Mouse (Mus musculus) heart, embryonic 13.5 days (tissue): Measurements from ENCODE around the gene Lrpap1. TPM values are rescaled to one million over a fixed set of nuclear protein-coding genes. Genes with fewer than 3 reads are reported as not detected.
A peak's percentile ranks its signal among the peaks of the same experiment; 100 is the strongest.

Source experiments
- ATAC-seq: fragments of 200-750 bp; cut with Nextera tagmentation; 2 replicates; pipeline ENCODE4 v1.8.0; 2017; ENCODE audit warnings: moderate TSS enrichment; ENCODE audit not compliant: insufficient number of reproducible peaks, low FRiP score, low TSS enrichment; ENCODE audit errors: extremely low read depth
- H3K27ac ChIP-seq: fragments of 300-500 bp; sonication (generic); replicated peaks from 2 replicates; pipeline ENCODE4 v1.5.1; 2015; ENCODE audit warnings: moderate library complexity, mild to moderate bottlenecking, inconsistent platforms
- H3K27me3 ChIP-seq: fragments of 300-500 bp; sonication (generic); replicated peaks from 2 replicates; pipeline ENCODE4 v1.6.1; 2015; ENCODE audit warnings: mild to moderate bottlenecking, inconsistent platforms
- H3K36me3 ChIP-seq: fragments of 300-500 bp; sonication (generic); 2 replicates; pipeline ENCODE4 v1.6.1; 2015; ENCODE audit warnings: mild to moderate bottlenecking, inconsistent platforms
- H3K4me1 ChIP-seq: fragments of 300-500 bp; sonication (generic); 2 replicates; pipeline ENCODE4 v1.6.1; 2015; ENCODE audit warnings: inconsistent platforms
- H3K4me2 ChIP-seq: fragments of 300-500 bp; sonication (generic); 2 replicates; pipeline ENCODE4 v1.6.1; 2015; ENCODE audit warnings: inconsistent platforms, mild to moderate bottlenecking, moderate library complexity
- H3K4me3 ChIP-seq: fragments of 300-500 bp; sonication (generic); 2 replicates; pipeline ENCODE4 v1.5.1; 2015; ENCODE audit warnings: moderate library complexity, mild to moderate bottlenecking, inconsistent platforms
- H3K9ac ChIP-seq: fragments of 300-500 bp; sonication (generic); 2 replicates; pipeline ENCODE4 v1.6.1; 2015; ENCODE audit warnings: inconsistent platforms, mild to moderate bottlenecking, moderate library complexity
- H3K9me3 ChIP-seq: fragments of 300-500 bp; sonication (generic); 2 replicates; pipeline ENCODE4 v1.6.1; 2016; ENCODE audit warnings: inconsistent platforms
- WGBS: fragments of 180-500 bp; shearing (Covaris S2); methylation state at CpG from one replicate; pipeline ENCODE4 v1.1.7; 2015; ENCODE audit warnings: mixed read lengths; 5-methylcytosine and 5-hydroxymethylcytosine counted together
- polyA plus RNA-seq: library from polyadenylated mRNA; unstranded; fragments of >200 nt; fragmentation: Nextera tagmentation; extraction: Ambion mirVana; gene quantifications from 2 replicates; pipeline ENCODE4 v1.2.1, GENCODE M21; 2015

The Lrpap1 gene
- polyA plus RNA-seq, 1 experiment from 2014 or later = 113 TPM

- ATAC-seq = no peak
- H3K27me3 ChIP-seq = peaks cover 9% of the 10 kb centered on the region
- 72% methylated on average over 3 of the region's 3 CpGs for WGBS
Measured at GRCm38 (mm10) chr5:35084913-35085312, 20.7 kb downstream of the Lrpap1 start.

GRCm38 (mm10) chr5:35079101-35079500 lies 26.5 kb downstream of the Lrpap1 start:
- no peak for ATAC-seq
- Histone ChIP-seq H3K36me3 (peaks cover 33% of the 10 kb centered on the region), H3K4me1 (peaks cover 22% of the 10 kb centered on the region), H3K27ac (no peak overlapping the region), H3K4me2 (no peak overlapping the region), H3K4me3 (no peak overlapping the region), H3K9ac (peak overlapping the region; percentile 24; the same call in 1 of the 2 replicates), H3K9me3 (no peaks in the 10 kb centered on the region), H3K27me3 (peaks cover 27% of the 10 kb centered on the region)
- 44% methylated on average over 18 of the region's 18 CpGs for WGBS

More at GRCm38 (mm10) chr5:35084913-35085312, 20.7 kb downstream of the Lrpap1 start:
- H3K9ac ChIP-seq = no peak overlapping the region
- H3K9me3 ChIP-seq = no peaks in the 10 kb centered on the region
- H3K36me3 ChIP-seq = no peaks in the 10 kb centered on the region
- no peak overlapping the region for H3K4me3 ChIP-seq
- no peak overlapping the region for H3K4me2 ChIP-seq
- no peak overlapping the region for H3K27ac ChIP-seq
- H3K4me1 ChIP-seq = peaks cover 14% of the 10 kb centered on the region

DNA sequence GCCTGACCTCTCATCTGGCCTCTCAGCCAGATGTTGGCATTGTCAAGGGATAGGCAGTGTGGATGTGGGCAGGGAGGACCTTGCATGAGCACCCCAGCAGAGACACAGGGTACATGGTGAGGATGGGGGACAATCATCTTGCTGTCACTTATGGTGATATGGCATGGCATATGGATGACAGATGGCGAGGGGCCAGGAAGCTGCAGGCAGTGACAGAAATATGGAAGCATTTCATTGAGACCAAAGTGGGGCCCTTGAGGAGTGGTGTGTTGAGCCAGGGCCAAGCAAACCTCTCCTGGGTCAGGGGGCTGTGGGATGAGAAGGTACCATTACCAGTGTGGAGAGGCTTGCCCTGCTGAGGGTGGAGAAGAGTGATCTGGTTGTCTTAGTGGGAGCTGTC lies 29.2 kb downstream of the Lrpap1 start:
- Histone ChIP-seq H3K4me2 (no peak overlapping the region), H3K36me3 (peaks cover 33% of the 10 kb centered on the region), H3K9ac (no peak overlapping the region), H3K9me3 (no peaks in the 10 kb centered on the region), H3K27ac (no peak overlapping the region), H3K4me3 (no peak overlapping the region), H3K27me3 (peaks cover 27% of the 10 kb centered on the region), H3K4me1 (peaks cover 26% of the 10 kb centered on the region)
- 84% methylated on average over 1 of the region's 1 CpGs for WGBS
- ATAC-seq = no peak

DNA sequence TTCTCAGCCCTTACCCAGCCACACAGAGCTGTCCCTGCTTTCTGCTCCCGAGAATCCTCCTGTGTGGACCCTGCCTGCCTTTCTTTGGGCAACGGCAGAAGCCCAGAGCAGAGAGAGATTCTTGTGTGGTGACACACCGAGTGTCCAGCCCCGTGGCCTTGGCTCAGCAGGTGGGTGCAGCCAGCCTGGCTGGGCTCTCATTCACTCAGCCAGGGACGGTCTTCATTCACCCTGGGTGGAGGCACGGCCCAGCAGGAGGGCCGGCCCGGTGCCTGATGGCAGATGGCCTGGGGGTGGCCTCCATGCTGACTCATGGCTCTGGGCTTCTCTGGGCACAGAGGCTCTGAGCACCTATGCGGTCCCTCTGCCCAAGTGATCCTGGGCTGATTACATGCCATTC lies 31.6 kb downstream of the Lrpap1 start:
- 51% methylated on average over 9 of the region's 9 CpGs for WGBS
- peaks cover 28% of the 10 kb centered on the region for H3K36me3 ChIP-seq
- H3K27ac ChIP-seq = no peak overlapping the region

DNA sequence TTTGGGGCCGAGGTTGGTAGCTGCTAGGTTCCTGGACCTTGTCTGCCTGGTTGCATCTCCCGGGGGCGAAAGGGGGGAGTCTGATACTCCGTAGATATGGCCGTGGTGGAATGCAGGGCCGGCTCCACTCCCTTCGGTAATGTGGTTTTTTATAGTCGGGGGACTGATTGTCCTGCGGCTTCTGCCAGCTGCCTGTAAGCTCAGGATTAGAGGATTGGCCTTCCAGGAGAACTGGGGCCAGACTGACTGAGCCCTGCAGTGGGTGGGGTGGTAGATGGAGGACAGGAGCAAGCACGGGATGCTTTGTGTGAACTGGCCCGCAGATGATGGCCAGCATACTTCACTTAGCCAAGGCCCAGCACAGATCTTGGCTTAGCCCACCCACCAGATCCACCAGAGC lies 32.3 kb downstream of the Lrpap1 start:
- no peak overlapping the region for H3K4me2 ChIP-seq
- H3K27ac ChIP-seq = no peak overlapping the region
- peaks cover 7% of the 10 kb centered on the region for H3K27me3 ChIP-seq
- H3K9me3 ChIP-seq = no peaks in the 10 kb centered on the region
- no peak overlapping the region for H3K4me3 ChIP-seq
- H3K9ac ChIP-seq = no peak overlapping the region
- H3K36me3 ChIP-seq = peaks cover 28% of the 10 kb centered on the region
- ATAC-seq = no peak
- 48% methylated on average over 11 of the region's 11 CpGs for WGBS
- H3K4me1 ChIP-seq = peaks cover 16% of the 10 kb centered on the region

More for the DNA sequence above, 31.6 kb downstream of the Lrpap1 start:
- Histone ChIP-seq H3K4me2 (no peak overlapping the region), H3K27me3 (peaks cover 14% of the 10 kb centered on the region), H3K4me3 (no peak overlapping the region), H3K9ac (no peak overlapping the region), H3K9me3 (no peaks in the 10 kb centered on the region), H3K4me1 (peaks cover 16% of the 10 kb centered on the region)
- ATAC-seq = no peak

DNA sequence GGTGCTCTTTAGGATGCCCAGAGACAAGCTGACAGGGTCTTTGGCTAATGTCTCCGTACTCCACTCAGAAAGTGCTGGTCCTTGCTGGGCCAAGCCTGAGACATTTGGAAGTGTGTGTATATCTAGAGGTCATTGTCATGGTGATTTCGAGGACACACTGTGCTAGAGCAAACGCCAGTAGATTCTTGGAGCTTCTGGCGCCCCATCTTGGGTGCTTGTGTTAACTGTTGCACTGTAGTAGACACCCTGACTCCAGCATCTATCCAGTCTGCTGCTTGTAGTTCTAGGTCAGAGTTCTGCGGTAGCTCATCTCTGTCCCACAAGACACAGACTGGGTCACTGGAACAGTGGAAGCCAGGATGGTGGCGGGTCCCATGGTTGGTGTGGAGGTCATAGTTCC lies 33.7 kb downstream of the Lrpap1 start:
- no peak overlapping the region for H3K27ac ChIP-seq
- H3K36me3 ChIP-seq = peaks cover 18% of the 10 kb centered on the region
- H3K27me3 ChIP-seq = no peaks in the 10 kb centered on the region
- no peak overlapping the region for H3K9ac ChIP-seq
- no peaks in the 10 kb centered on the region for H3K9me3 ChIP-seq
- no peak overlapping the region for H3K4me3 ChIP-seq
- WGBS = 78% methylated on average over 6 of the region's 6 CpGs
- ATAC-seq = no peak
- H3K4me2 ChIP-seq = no peak overlapping the region
- H3K4me1 ChIP-seq = peaks cover 16% of the 10 kb centered on the region

- Histone ChIP-seq H3K36me3 (peaks cover 12% of the 10 kb centered on the region), H3K4me2 (no peak overlapping the region), H3K27ac (no peak overlapping the region), H3K9ac (no peak overlapping the region), H3K27me3 (no peaks in the 10 kb centered on the region), H3K9me3 (no peaks in the 10 kb centered on the region), H3K4me3 (no peak overlapping the region), H3K4me1 (peaks cover 16% of the 10 kb centered on the region)
- 67% methylated on average over 7 of the region's 7 CpGs for WGBS
- no peak for ATAC-seq
Measured at GRCm38 (mm10) chr5:35070953-35071352, 34.6 kb downstream of the Lrpap1 start.

GRCm38 (mm10) chr5:35070314-35070713 lies 35.3 kb downstream of the Lrpap1 start:
- 76% methylated on average over 8 of the region's 8 CpGs for WGBS

GRCm38 (mm10) chr5:35069841-35070240 lies 35.7 kb downstream of the Lrpap1 start:
- Histone ChIP-seq H3K4me1 (peaks cover 16% of the 10 kb centered on the region), H3K27ac (no peak overlapping the region), H3K9me3 (no peaks in the 10 kb centered on the region), H3K27me3 (no peaks in the 10 kb centered on the region), H3K4me2 (no peak overlapping the region), H3K36me3 (peaks cover 4% of the 10 kb centered on the region; the same call in 1 of the 2 replicates), H3K4me3 (no peak overlapping the region), H3K9ac (no peak overlapping the region)
- whole genome bisulfite sequencing = 84% methylated on average over 2 of the region's 2 CpGs
- ATAC-seq = no peak

More at GRCm38 (mm10) chr5:35070314-35070713, 35.3 kb downstream of the Lrpap1 start:
- Histone ChIP-seq H3K9ac (no peak overlapping the region), H3K27me3 (no peaks in the 10 kb centered on the region), H3K4me2 (no peak overlapping the region), H3K9me3 (no peaks in the 10 kb centered on the region), H3K36me3 (peaks cover 6% of the 10 kb centered on the region), H3K4me1 (peaks cover 16% of the 10 kb centered on the region), H3K4me3 (no peak overlapping the region), H3K27ac (no peak overlapping the region)
- no peak for ATAC-seq

DNA sequence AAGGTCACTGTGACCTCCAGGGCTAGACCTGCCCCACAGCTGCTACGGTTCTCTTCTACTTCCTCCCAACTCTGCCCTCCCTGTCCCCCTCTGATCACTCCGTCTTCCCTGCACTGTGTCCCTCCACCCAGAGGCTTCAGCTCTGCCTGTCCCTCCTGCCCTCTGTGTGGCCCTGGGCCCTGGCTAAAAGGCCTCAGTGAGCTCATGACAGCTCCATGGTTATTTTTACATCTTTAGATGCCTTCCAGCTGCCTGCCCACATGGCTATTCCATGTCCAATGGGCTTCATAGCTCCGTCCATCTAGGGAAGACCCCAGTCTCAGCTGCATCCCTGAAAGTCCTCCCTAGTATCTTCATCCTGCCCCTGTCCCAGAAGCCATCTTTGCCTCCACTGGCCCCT lies 45.5 kb downstream of the Lrpap1 start:
- Histone ChIP-seq H3K27ac (peak overlapping the region; percentile 78), H3K4me1 (peaks cover 34% of the 10 kb centered on the region), H3K9me3 (no peaks in the 10 kb centered on the region), H3K9ac (0 out of 2 replicates have a peak overlapping the region, but pooled peaks have one; percentile 21), H3K36me3 (no peaks in the 10 kb centered on the region), H3K27me3 (peaks cover 44% of the 10 kb centered on the region), H3K4me2 (no peak overlapping the region), H3K4me3 (no peak overlapping the region)
- no peak for ATAC-seq
- WGBS = 26% methylated on average over 3 of the region's 3 CpGs

DNA sequence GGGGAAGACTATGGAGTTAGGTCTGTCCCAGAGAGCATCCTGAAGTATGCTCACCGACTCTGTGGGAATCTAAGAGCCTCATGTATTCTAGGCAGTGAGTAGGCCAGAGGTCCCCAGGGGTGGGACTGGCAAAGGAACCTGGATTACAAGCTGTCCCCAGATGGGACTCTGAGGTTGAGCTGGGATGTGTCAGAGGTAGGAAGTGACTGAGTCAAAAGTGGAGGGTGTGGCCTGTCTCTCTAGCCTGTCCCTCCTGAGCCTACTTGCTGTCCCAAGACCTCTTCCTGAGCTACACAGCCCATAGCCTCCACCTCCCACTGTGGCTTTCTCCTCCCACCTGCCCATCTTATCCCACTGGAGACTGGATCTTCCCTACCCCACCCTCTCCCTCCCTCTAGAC lies 47.4 kb downstream of the Lrpap1 start:
- Histone ChIP-seq H3K27me3 (peaks cover 51% of the 10 kb centered on the region), H3K9me3 (no peaks in the 10 kb centered on the region), H3K4me1 (peaks cover 36% of the 10 kb centered on the region), H3K9ac (peak overlapping the region; percentile 87), H3K4me3 (peak overlapping the region; percentile 69), H3K27ac (no peak overlapping the region), H3K36me3 (no peaks in the 10 kb centered on the region), H3K4me2 (peak overlapping the region; percentile 89)
- no peak for ATAC-seq
- WGBS = 42% methylated on average over 1 of the region's 1 CpGs

DNA sequence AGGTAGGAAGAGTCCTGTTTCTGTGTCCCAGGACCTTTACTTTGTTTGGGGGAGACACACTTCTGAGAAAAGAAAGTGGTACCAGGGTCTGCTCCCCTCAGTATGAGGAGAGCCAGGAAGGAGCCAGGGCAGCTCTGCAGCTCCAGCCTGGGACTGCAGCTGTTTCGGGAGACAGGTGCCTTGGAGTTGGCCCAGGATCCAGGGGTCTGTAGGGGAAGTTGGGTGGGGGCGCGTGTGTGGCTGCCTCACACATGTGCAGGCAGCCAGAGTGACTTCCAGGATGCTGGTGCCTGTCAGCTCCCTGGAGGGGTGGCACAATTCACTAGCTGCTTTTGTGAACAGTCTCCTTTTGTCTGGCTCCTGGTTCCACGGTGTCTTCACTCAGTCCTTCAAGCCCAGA lies 48.0 kb downstream of the Lrpap1 start:
- ATAC-seq = no peak
- Histone ChIP-seq H3K27me3 (peaks cover 51% of the 10 kb centered on the region), H3K27ac (no peak overlapping the region), H3K36me3 (no peaks in the 10 kb centered on the region), H3K9me3 (no peaks in the 10 kb centered on the region), H3K4me2 (peak overlapping the region; percentile 89), H3K9ac (peak overlapping the region; percentile 87), H3K4me1 (peaks cover 36% of the 10 kb centered on the region), H3K4me3 (peak overlapping the region; percentile 69)
- 16% methylated on average over 4 of the region's 4 CpGs for WGBS
